In genomic region chr19:26938911-26939310, GRCm38 (mm10) we compare ENCODE assay signal across 23 mouse cellular contexts. TPM values are rescaled to one million over a fixed set of nuclear protein-coding genes. Genes with fewer than 3 reads are reported as not detected.
DNase-seq lines count a peak whose midpoint lies in the region; ATAC-seq and TF ChIP-seq lines count a peak whose summit lies in the region.
"Had no signal": no experiment of that assay in that cellular context is flagged by ENCODE, and none has a peak within 500 bp of the region (broad histone marks: within the 10 kb centered on the region; RNA-seq: fewer than 3 reads in every experiment).

No protein-coding gene starts in this region.

- TF ChIP-seq CTCF in hindbrain, postnatal 0 days (IDR thresholded peaks at IDR 0.05; ENCODE audit: low read depth), result no peak

- peak; percentile 20 for DNase-seq in hindbrain, postnatal 0 days (ENCODE audit: low spot score)
- peak; percentile 32 for DNase-seq in ovary, postnatal 36 days (ENCODE audit: low spot score)
- no peak for DNase-seq in ovary, postnatal 14 days (ENCODE audit: low spot score)
- DNase-seq in adrenal gland, postnatal 10 days, result peak; percentile 14
- DNase-seq in liver, embryonic 11.5 days (ENCODE audit: low spot score), result no peak
- no peak for DNase-seq in embryo, embryonic 11 days
- DNase-seq: cerebellum, adult 9-10 months; heart, postnatal 36 days; kidney, adult 9 months; right cerebral cortex, adult 18-20 months had no signal

- ATAC-seq in hindbrain, postnatal 0 days, result no peak
- ATAC-seq in hindbrain, embryonic 12.5 days (ENCODE audit: low FRiP score), result no peak
- no peak for ATAC-seq in liver, embryonic 11.5 days (replicated peaks; ENCODE audit: low FRiP score)
- ATAC-seq: activated CD4-positive, CD25-positive, alpha-beta regulatory T cell, adult 4 months; forebrain, embryonic 16.5 days had no signal

- H3K9ac ChIP-seq in hindbrain, postnatal 0 days (replicated peaks; ENCODE audit: low read length), result no peak overlapping the region
- H3K9ac ChIP-seq in hindbrain, embryonic 12.5 days, result no peak overlapping the region
- no peak overlapping the region for H3K9ac ChIP-seq in liver, embryonic 11.5 days (ENCODE audit: low read depth, low read length)
- H3K9ac ChIP-seq: heart, embryonic 12.5 days; limb, embryonic 15.5 days; lung, embryonic 15.5 days; neural tube, embryonic 12.5 days had no signal

- no peaks in the 10 kb centered on the region for H3K36me3 ChIP-seq in hindbrain, postnatal 0 days (ENCODE audit: insufficient read depth, low read length)
- H3K36me3 ChIP-seq in hindbrain, embryonic 12.5 days, result no peaks in the 10 kb centered on the region
- no peaks in the 10 kb centered on the region for H3K36me3 ChIP-seq in liver, embryonic 11.5 days (ENCODE audit: control insufficient read depth, insufficient read depth, low read length)
- H3K36me3 ChIP-seq: heart, embryonic 12.5 days; limb, embryonic 15.5 days; lung, embryonic 15.5 days; neural tube, embryonic 12.5 days had no signal

- no peaks in the 10 kb centered on the region for H3K4me1 ChIP-seq in hindbrain, postnatal 0 days (ENCODE audit: insufficient read depth, low read length)
- H3K4me1 ChIP-seq in hindbrain, embryonic 12.5 days, result no peaks in the 10 kb centered on the region
- H3K4me1 ChIP-seq in liver, embryonic 11.5 days (replicated peaks; ENCODE audit: control insufficient read depth, insufficient read depth, low read length), result no peaks in the 10 kb centered on the region
- H3K4me1 ChIP-seq: heart, embryonic 12.5 days; limb, embryonic 15.5 days; neural tube, embryonic 12.5 days had no signal

- 62% methylated on average over 8 of the region's 8 CpGs for WGBS in hindbrain, postnatal 0 days
- 79% methylated on average over 8 of the region's 8 CpGs for WGBS in hindbrain, embryonic 12.5 days
- 85% methylated on average over 8 of the region's 8 CpGs for WGBS in liver, embryonic 11.5 days

- H3K4me2 ChIP-seq in hindbrain, postnatal 0 days (ENCODE audit: low read depth, low read length), result no peak overlapping the region
- no peak overlapping the region for H3K4me2 ChIP-seq in hindbrain, embryonic 12.5 days (replicated peaks)
- H3K4me2 ChIP-seq in liver, embryonic 11.5 days, result no peak overlapping the region
- H3K4me2 ChIP-seq: heart, embryonic 12.5 days; limb, embryonic 15.5 days; lung, embryonic 15.5 days; neural tube, embryonic 12.5 days had no signal

- no peaks in the 10 kb centered on the region for H3K9me3 ChIP-seq in hindbrain, postnatal 0 days (ENCODE audit: low read length)
- H3K9me3 ChIP-seq in hindbrain, embryonic 12.5 days (replicated peaks), result no peaks in the 10 kb centered on the region
- no peaks in the 10 kb centered on the region for H3K9me3 ChIP-seq in liver, embryonic 11.5 days (ENCODE audit: control insufficient read depth, low read length)
- H3K9me3 ChIP-seq: heart, embryonic 12.5 days; limb, embryonic 15.5 days; lung, embryonic 15.5 days; megakaryocyte, embryonic 14.5 days; neural tube, embryonic 12.5 days had no signal

- no peak overlapping the region for H3K4me3 ChIP-seq in hindbrain, postnatal 0 days (ENCODE audit: low read length)
- no peak overlapping the region for H3K4me3 ChIP-seq in hindbrain, embryonic 12.5 days
- H3K4me3 ChIP-seq in liver, embryonic 11.5 days (ENCODE audit: low read depth, low read length), result no peak overlapping the region
- H3K4me3 ChIP-seq: heart, embryonic 12.5 days; left cerebral cortex, adult 2 months; limb, embryonic 15.5 days; lung, embryonic 15.5 days; megakaryocyte, embryonic 14.5 days; neural tube, embryonic 12.5 days had no signal

- no peak overlapping the region for H3K27ac ChIP-seq in hindbrain, postnatal 0 days
- H3K27ac ChIP-seq in hindbrain, embryonic 12.5 days, result no peak overlapping the region
- no peak overlapping the region for H3K27ac ChIP-seq in liver, embryonic 11.5 days (ENCODE audit: low read depth, low read length)
- H3K27ac ChIP-seq: left cerebral cortex, adult 2 months; limb, embryonic 15.5 days; lung, embryonic 15.5 days; neural tube, embryonic 12.5 days had no signal

- H3K27me3 ChIP-seq in hindbrain, postnatal 0 days (ENCODE audit: insufficient read depth, low read length), result no peaks in the 10 kb centered on the region
- H3K27me3 ChIP-seq in hindbrain, embryonic 12.5 days, result no peaks in the 10 kb centered on the region
- no peaks in the 10 kb centered on the region for H3K27me3 ChIP-seq in liver, embryonic 11.5 days (replicated peaks; ENCODE audit: control insufficient read depth, insufficient read depth, low read length)
- H3K27me3 ChIP-seq: heart, embryonic 12.5 days; limb, embryonic 15.5 days; lung, embryonic 15.5 days; megakaryocyte, embryonic 14.5 days; neural tube, embryonic 12.5 days had no signal

RNA-seq across cellular contexts. Expression of gene Gm815, which starts 53.2 kb away (rescaled TPM):
- not detected in 2 replicates for total RNA-seq in hindbrain, postnatal 0 days (2014; rRNA removed)
- not detected in 2 replicates for polyA plus RNA-seq in hindbrain, postnatal 0 days (2015; fragmentation: Nextera tagmentation; extraction: Ambion mirVana)
- polyA plus RNA-seq in hindbrain, embryonic 12.5 days (2016; fragmentation: Nextera tagmentation; extraction: Ambion mirVana), result not detected in 2 replicates
- not detected for total RNA-seq in adrenal gland, postnatal 10 days (2021)
- not detected in 2 replicates for polyA plus RNA-seq in liver, embryonic 11.5 days (2014; fragmentation: Nextera tagmentation; extraction: Ambion mirVana)
- total RNA-seq: gastrocnemius, adult 8-10 months; heart, postnatal 36 days; layer of hippocampus, adult 8-10 months; left cerebral cortex, adult 2 months had no signal
- polyA plus RNA-seq: activated CD4-positive, CD25-positive, alpha-beta regulatory T cell, adult 4 months; forebrain, embryonic 16.5 days; heart, embryonic 12.5 days; limb, embryonic 15.5 days; lung, embryonic 15.5 days; neural tube, embryonic 12.5 days; spleen, adult 2 months; testis, adult 2 months had no signal

Comparison
In these comparisons a context has a peak if more than half of its experiments do, and no peak if none do; other contexts are left out.
1. DNase-seq: peak in hindbrain, postnatal 0 days (single experiment), ovary, postnatal 36 days (single experiment) and adrenal gland, postnatal 10 days (single experiment); none in ovary, postnatal 14 days (single experiment), liver, embryonic 11.5 days (single experiment) and embryo, embryonic 11 days (single experiment).